Mouse (Mus musculus) heart, embryonic 11.5 days (tissue): ENCODE measurements around the gene Hebp2. TPM values are rescaled to one million over a fixed set of nuclear protein-coding genes. Genes with fewer than 3 reads are reported as not detected.
A peak's percentile ranks its signal among the peaks of the same experiment; 100 is the strongest.
"Not testable (repeated sequence)": the region's sequence is repeated elsewhere in the genome, so short reads cannot be mapped to it uniquely, and the experiment has no call there.

Source experiments
- ATAC-seq: fragments of 200-750 bp; cut with Nextera tagmentation; replicated peaks from 2 replicates; pipeline ENCODE4 v1.8.0; 2017; ENCODE audit warnings: moderate library complexity; ENCODE audit not compliant: insufficient number of reproducible peaks, low FRiP score, low TSS enrichment
- H3K27ac ChIP-seq: fragments of 300-500 bp; sonication (generic); 2 replicates; pipeline ENCODE4 v1.5.1; 2014; ENCODE audit warnings: mild to moderate bottlenecking, low read depth, low read length
- H3K27me3 ChIP-seq: fragments of 300-500 bp; sonication (generic); 2 replicates; pipeline ENCODE4 v1.6.1; 2014; ENCODE audit warnings: mild to moderate bottlenecking, low read length, mixed read lengths; ENCODE audit not compliant: control insufficient read depth, insufficient read depth
- H3K36me3 ChIP-seq: fragments of 300-500 bp; sonication (generic); 2 replicates; pipeline ENCODE4 v1.6.1; 2014; ENCODE audit warnings: mild to moderate bottlenecking, low read length, moderate library complexity, mixed read lengths; ENCODE audit not compliant: control insufficient read depth, insufficient read depth
- H3K4me1 ChIP-seq: fragments of 300-500 bp; sonication (generic); 2 replicates; pipeline ENCODE4 v1.6.1; 2014; ENCODE audit warnings: low read length; ENCODE audit not compliant: control insufficient read depth, insufficient read depth
- H3K4me2 ChIP-seq: fragments of 300-500 bp; sonication (generic); 2 replicates; pipeline ENCODE4 v1.6.1; 2014; ENCODE audit warnings: mild to moderate bottlenecking, moderate library complexity
- H3K4me3 ChIP-seq: fragments of 300-500 bp; sonication (generic); 2 replicates; pipeline ENCODE4 v1.5.1; 2014; ENCODE audit warnings: low read depth, low read length
- H3K9ac ChIP-seq: fragments of 300-500 bp; sonication (generic); 2 replicates; pipeline ENCODE4 v1.6.1; 2014; ENCODE audit warnings: mild to moderate bottlenecking, low read depth, low read length, moderate library complexity
- H3K9me3 ChIP-seq: fragments of 300-500 bp; sonication (generic); replicated peaks from 2 replicates; pipeline ENCODE4 v1.6.1; 2016; ENCODE audit warnings: low read length; ENCODE audit not compliant: control insufficient read depth
- WGBS: fragments of 180-500 bp; shearing (Covaris S2); extraction: QIAGEN DNeasy Blood & Tissue Kit; methylation state at CpG from one replicate; pipeline ENCODE4 v1.1.7; 2014; ENCODE audit not compliant: insufficient replicate concordance; 5-methylcytosine and 5-hydroxymethylcytosine counted together
- polyA plus RNA-seq: library from polyadenylated mRNA; unstranded; fragments of >200 nt; fragmentation: Nextera tagmentation; extraction: Ambion mirVana; gene quantifications from 2 replicates; pipeline ENCODE4 v1.2.1, GENCODE M21; 2014

Hebp2 gene
- 19.9 and 21.5 TPM in 2 replicates for polyA plus RNA-seq

DNA sequence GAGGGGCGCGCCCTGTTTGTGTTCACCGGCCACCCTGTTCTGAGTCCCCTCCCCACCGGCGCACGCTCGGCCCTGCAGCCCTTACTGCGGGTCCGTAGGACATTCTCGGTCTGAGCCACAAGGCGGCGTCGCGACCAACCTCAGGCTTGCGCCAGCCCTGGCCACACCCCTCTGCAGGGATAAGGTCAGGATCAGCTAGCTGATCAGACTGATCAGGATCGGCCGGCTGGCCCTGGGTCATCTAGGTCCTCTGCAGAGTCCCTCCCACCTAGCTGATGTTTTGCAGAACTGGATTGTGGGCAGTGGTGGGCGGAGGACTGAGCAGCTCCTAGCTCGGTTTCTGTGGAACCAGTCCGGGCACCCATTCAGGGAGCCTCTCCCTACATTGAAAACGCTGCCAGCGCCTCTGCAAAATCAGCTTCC lies at the start of gene Hebp2:
Gene Hebp2 (minus strand): TSS at position 264 of the 423 bp plus-strand sequence.
- Histone ChIP-seq H3K36me3 (no peaks in the 10 kb centered on the region), H3K4me2 (peak within 1 kb of the TSS; percentile 91), H3K27ac (no peak within 1 kb of the TSS), H3K9me3 (no peaks in the 10 kb centered on the region), H3K27me3 (no peaks in the 10 kb centered on the region), H3K9ac (peak within 1 kb of the TSS; percentile 78), H3K4me1 (peaks cover 3% of the 10 kb centered on the region; the same call in 1 of the 2 replicates), H3K4me3 (peak within 1 kb of the TSS; percentile 71)
- ATAC-seq: peak; percentile 66
- under 1% methylated on average over 22 of the region's 22 CpGs for WGBS

DNA sequence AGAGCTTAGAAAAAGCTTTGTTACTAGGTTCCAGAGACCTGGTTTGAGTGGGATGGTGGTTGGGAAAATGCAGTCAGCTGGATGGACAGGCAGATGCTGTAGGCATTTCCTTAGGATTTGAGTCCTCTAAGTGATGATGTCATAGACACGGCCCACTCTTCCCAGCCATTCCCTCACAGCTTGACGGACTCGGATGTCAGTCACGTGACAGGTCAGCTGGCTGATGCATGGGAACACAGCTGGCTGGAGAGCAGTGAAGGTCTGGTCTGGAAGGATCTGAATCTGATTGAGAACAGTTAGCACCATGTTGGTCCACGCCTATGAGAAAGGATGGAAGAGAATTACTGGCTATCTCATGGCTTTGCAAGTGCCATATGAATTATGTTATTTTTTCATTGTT lies 43.6 kb upstream of the Hebp2 start:
- Histone ChIP-seq H3K4me3 (no peak overlapping the region), H3K9me3 (no peaks in the 10 kb centered on the region), H3K27ac (no peak overlapping the region), H3K4me2 (no peak overlapping the region), H3K36me3 (no peaks in the 10 kb centered on the region), H3K9ac (no peak overlapping the region), H3K27me3 (no peaks in the 10 kb centered on the region; the same call in 1 of the 2 replicates), H3K4me1 (no peaks in the 10 kb centered on the region)
- no peak for ATAC-seq
- WGBS: 79% methylated on average over 5 of the region's 5 CpGs

DNA sequence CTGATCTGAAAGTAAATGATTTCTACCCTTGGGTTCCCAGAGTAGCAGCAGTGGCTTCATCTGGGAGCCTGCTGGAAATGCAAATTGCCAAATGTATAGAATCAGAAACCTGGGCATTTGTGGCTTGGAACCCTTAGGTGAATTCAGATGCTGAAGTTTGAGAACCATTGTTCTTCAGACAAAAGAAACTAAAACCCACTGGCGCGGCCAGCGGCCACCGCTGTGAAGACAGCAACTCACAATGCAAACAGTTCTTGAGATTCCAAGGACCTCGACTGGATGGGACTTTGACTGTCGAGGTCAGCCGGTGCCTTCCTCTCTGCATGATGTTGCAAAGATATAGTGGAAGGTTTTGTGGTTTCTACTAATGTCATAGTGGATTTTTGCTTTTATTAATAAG lies 38.3 kb upstream of the Hebp2 start:
- Histone ChIP-seq H3K4me2 (no peak overlapping the region), H3K4me3 (no peak overlapping the region), H3K36me3 (no peaks in the 10 kb centered on the region), H3K27me3 (no peaks in the 10 kb centered on the region), H3K27ac (no peak overlapping the region), H3K4me1 (no peaks in the 10 kb centered on the region), H3K9ac (no peak overlapping the region), H3K9me3 (no peaks in the 10 kb centered on the region)
- no peak for ATAC-seq
- whole genome bisulfite sequencing: 34% methylated on average over 7 of the region's 7 CpGs

DNA sequence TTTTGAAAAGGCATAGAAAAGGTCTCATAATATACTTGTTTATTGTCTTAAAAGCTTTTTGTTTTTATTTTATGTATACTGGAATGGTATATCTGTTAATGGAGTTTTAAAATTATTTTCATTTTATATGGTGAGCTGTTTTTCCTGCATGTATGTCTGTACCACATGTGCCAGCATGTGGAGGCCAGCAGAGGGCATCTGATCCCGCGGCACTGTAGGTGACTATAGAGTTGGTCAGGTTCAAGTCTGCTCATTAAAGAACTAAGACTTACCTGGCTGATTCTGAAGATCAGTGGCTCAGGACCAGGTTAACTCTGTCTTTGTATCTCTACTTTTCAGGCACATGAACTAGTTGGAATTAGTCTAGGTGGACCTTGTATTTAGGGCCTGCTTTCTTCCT lies 26.7 kb upstream of the Hebp2 start:
- ATAC-seq: no peak
- Histone ChIP-seq H3K4me3 (no peak overlapping the region), H3K4me1 (no peaks in the 10 kb centered on the region), H3K4me2 (no peak overlapping the region), H3K9me3 (no peaks in the 10 kb centered on the region), H3K27me3 (no peaks in the 10 kb centered on the region), H3K36me3 (no peaks in the 10 kb centered on the region), H3K9ac (no peak overlapping the region), H3K27ac (no peak overlapping the region)
- WGBS: 55% methylated on average over 2 of the region's 2 CpGs

DNA sequence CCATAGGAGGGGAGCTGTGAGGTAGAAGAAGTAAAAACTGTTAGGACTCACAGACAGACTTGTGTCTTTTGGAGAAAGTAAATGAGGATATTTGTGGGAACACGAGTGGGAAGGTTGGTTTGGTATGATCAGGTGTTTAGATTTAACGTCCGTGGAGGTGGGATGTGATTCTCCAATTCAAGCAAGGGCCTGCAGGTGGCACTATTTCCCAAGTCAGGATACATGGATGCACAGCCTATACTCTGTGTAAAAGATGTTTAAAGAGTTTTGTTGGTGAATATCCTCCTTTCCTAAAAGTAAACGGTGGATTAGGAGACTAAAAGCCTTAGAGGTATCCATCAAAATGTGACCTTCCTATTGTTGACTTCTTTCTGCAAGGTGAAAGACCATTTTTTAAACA lies 17.1 kb upstream of the Hebp2 start:
- H3K36me3 ChIP-seq: no peaks in the 10 kb centered on the region
- no peak for ATAC-seq
- no peak overlapping the region for H3K27ac ChIP-seq
- H3K27me3 ChIP-seq: no peaks in the 10 kb centered on the region
- H3K9me3 ChIP-seq: no peaks in the 10 kb centered on the region
- no peak overlapping the region for H3K9ac ChIP-seq
- WGBS: 4% methylated on average over 4 of the region's 4 CpGs
- H3K4me2 ChIP-seq: no peak overlapping the region
- no peaks in the 10 kb centered on the region for H3K4me1 ChIP-seq
- H3K4me3 ChIP-seq: no peak overlapping the region

GRCm38 (mm10) chr10:18561445-18561844 lies 15.6 kb upstream of the Hebp2 start:
- Histone ChIP-seq H3K36me3 (no peaks in the 10 kb centered on the region), H3K4me3 (no peak overlapping the region), H3K27me3 (no peaks in the 10 kb centered on the region), H3K9me3 (no peaks in the 10 kb centered on the region), H3K4me1 (no peaks in the 10 kb centered on the region), H3K27ac (no peak overlapping the region), H3K9ac (no peak overlapping the region), H3K4me2 (no peak overlapping the region)
- no peak for ATAC-seq
- WGBS: 38% methylated on average over 5 of the region's 5 CpGs

GRCm38 (mm10) chr10:18559076-18559475 lies 13.2 kb upstream of the Hebp2 start:
- not testable (repeated sequence) for H3K9me3 ChIP-seq, H3K4me2 ChIP-seq, H3K36me3 ChIP-seq, H3K27me3 ChIP-seq, H3K4me3 ChIP-seq, H3K27ac ChIP-seq, H3K9ac ChIP-seq, H3K4me1 ChIP-seq, ATAC-seq
- 79% methylated on average over 9 of the region's 9 CpGs for WGBS

- peak overlapping the region; percentile 46 for H3K4me3 ChIP-seq
- H3K4me1 ChIP-seq: peaks cover 3% of the 10 kb centered on the region; the same call in 1 of the 2 replicates
- 5% methylated on average over 35 of the region's 35 CpGs for WGBS
- no peaks in the 10 kb centered on the region for H3K27me3 ChIP-seq
- H3K4me2 ChIP-seq: peak overlapping the region; percentile 77
- H3K27ac ChIP-seq: no peak overlapping the region
- no peaks in the 10 kb centered on the region for H3K9me3 ChIP-seq
- ATAC-seq: no peak
- H3K9ac ChIP-seq: peak overlapping the region; percentile 50; the same call in 1 of the 2 replicates
- no peaks in the 10 kb centered on the region for H3K36me3 ChIP-seq
Observed at GRCm38 (mm10) chr10:18549321-18550216, 3.7 kb upstream of the Hebp2 start.
